Mouse (Mus musculus) heart, postnatal 0 days (tissue): Measurements from ENCODE around the gene Aurka. TPM values are rescaled to one million over a fixed set of nuclear protein-coding genes. Genes with fewer than 3 reads are reported as not detected.

Source experiments
- ATAC-seq: fragments of 200-750 bp; cut with Nextera tagmentation; 2 replicates; pipeline ENCODE4 v1.8.0; 2017; ENCODE audit warnings: low read depth, moderate number of reproducible peaks, moderate library complexity; ENCODE audit not compliant: insufficient read depth
- DNase-seq: peaks from one replicate; pipeline ENCODE4 v3.0.0-alpha.2; 2016; ENCODE audit warnings: low spot score
- H3K27ac ChIP-seq: fragments of 300-500 bp; sonication (generic); 2 replicates; pipeline ENCODE4 v1.5.1; 2014; ENCODE audit warnings: low read depth, mild to moderate bottlenecking
- H3K27me3 ChIP-seq: fragments of 300-500 bp; sonication (generic); 2 replicates; pipeline ENCODE4 v1.6.1; 2014; ENCODE audit warnings: low read length, mixed read lengths; ENCODE audit not compliant: control insufficient read depth, insufficient read depth
- H3K36me3 ChIP-seq: fragments of 300-500 bp; sonication (generic); replicated peaks from 2 replicates; pipeline ENCODE4 v1.6.1; 2014; ENCODE audit warnings: low read length, mixed read lengths; ENCODE audit not compliant: control insufficient read depth, insufficient read depth
- H3K4me1 ChIP-seq: fragments of 300-500 bp; sonication (generic); 2 replicates; pipeline ENCODE4 v1.6.1; 2014; ENCODE audit warnings: antibody characterized with exemption; ENCODE audit not compliant: control insufficient read depth, insufficient read depth
- H3K4me2 ChIP-seq: fragments of 300-500 bp; sonication (generic); 2 replicates; pipeline ENCODE4 v1.6.1; 2014; ENCODE audit warnings: low read depth, mild to moderate bottlenecking, low read length, moderate library complexity
- H3K4me3 ChIP-seq: fragments of 300-500 bp; sonication (generic); 2 replicates; pipeline ENCODE4 v1.5.1; 2014; ENCODE audit warnings: low read depth, low read length
- H3K9ac ChIP-seq: fragments of 300-500 bp; sonication (generic); replicated peaks from 2 replicates; pipeline ENCODE4 v1.6.1; 2014; ENCODE audit warnings: low read depth, low read length, mixed read lengths
- H3K9me3 ChIP-seq: fragments of 300-500 bp; sonication (generic); replicated peaks from 2 replicates; pipeline ENCODE4 v1.6.1; 2016; ENCODE audit warnings: low read length; ENCODE audit not compliant: control insufficient read depth
- CTCF ChIP-seq: IDR thresholded peaks from 2 replicates; pipeline ENCODE4 v1.5.1; 2016; ENCODE audit warnings: antibody characterized with exemption, control low read depth, low read depth
- EP300 ChIP-seq: IDR thresholded peaks from 2 replicates; pipeline ENCODE4 v1.6.1; 2016; ENCODE audit warnings: antibody characterized with exemption, low read depth
- WGBS: fragments of 180-500 bp; shearing (Covaris S2); extraction: QIAGEN DNeasy Blood & Tissue Kit; methylation state at CpG from one replicate; pipeline ENCODE4 v1.1.7; 2014; 5-methylcytosine and 5-hydroxymethylcytosine counted together
- polyA plus RNA-seq: library from polyadenylated mRNA; unstranded; fragments of >200 nt; fragmentation: Nextera tagmentation; extraction: Ambion mirVana; gene quantifications from 2 replicates; pipeline ENCODE4 v1.2.1, GENCODE M21; 2015
- total RNA-seq: library from RNA; depleted of rRNA; stranded (reverse); fragments of >200 nt; gene quantifications from 2 replicates; pipeline ENCODE4 v1.2.3, GENCODE M21; 2014; ENCODE audit warnings: low replicate concordance; rRNA removed

The Aurka gene
- total and polyA plus RNA-seq, 2 experiments from 2014 or later, result 25.5 to 36.6 TPM

- H3K36me3 ChIP-seq, result no peaks in the 10 kb centered on the region
- DNase-seq (peak; percentile 22), ATAC-seq (no peak)
- no peak overlapping the region for H3K4me3 ChIP-seq
- no peak overlapping the region for H3K27ac ChIP-seq
- no peaks in the 10 kb centered on the region for H3K9me3 ChIP-seq
- no peak overlapping the region for H3K4me2 ChIP-seq
- H3K9ac ChIP-seq, result no peak overlapping the region
- no peaks in the 10 kb centered on the region for H3K27me3 ChIP-seq
- TF ChIP-seq EP300, result no peak
- WGBS, result 19% methylated on average over 9 of the region's 9 CpGs
- H3K4me1 ChIP-seq, result no peaks in the 10 kb centered on the region
These were observed 49.5 kb downstream of the Aurka start for GRCm38 (mm10) chr2:172320878-172321277.

- no peak for DNase-seq
- WGBS, result 84% methylated on average over 9 of the region's 9 CpGs
These were observed 58.6 kb downstream of the Aurka start for GRCm38 (mm10) chr2:172311731-172312130.

GRCm38 (mm10) chr2:172306544-172306943 is 63.8 kb downstream of the Aurka start:
- Histone ChIP-seq H3K9ac (no peak overlapping the region), H3K27me3 (no peaks in the 10 kb centered on the region), H3K27ac (no peak overlapping the region), H3K36me3 (no peaks in the 10 kb centered on the region), H3K4me1 (no peaks in the 10 kb centered on the region), H3K4me3 (no peak overlapping the region), H3K4me2 (no peak overlapping the region), H3K9me3 (no peaks in the 10 kb centered on the region)
- 62% methylated on average over 4 of the region's 4 CpGs for WGBS
- DNase-seq (no peak), ATAC-seq (no peak)
- no peak for TF ChIP-seq EP300
- no peak for TF ChIP-seq CTCF

More at GRCm38 (mm10) chr2:172311731-172312130, 58.6 kb downstream of the Aurka start:
- TF ChIP-seq EP300 (no peak), CTCF (no peak)
- no peak for ATAC-seq
- Histone ChIP-seq H3K9me3 (no peaks in the 10 kb centered on the region), H3K4me3 (no peak overlapping the region), H3K27me3 (no peaks in the 10 kb centered on the region), H3K27ac (no peak overlapping the region), H3K4me2 (no peak overlapping the region), H3K9ac (no peak overlapping the region), H3K36me3 (no peaks in the 10 kb centered on the region), H3K4me1 (no peaks in the 10 kb centered on the region)

Other genes starting within 250 kb of the Aurka start
- not detected in 2 replicates for gene Mc3r, start 122.0 kb downstream of the Aurka start, total RNA-seq
- gene Mc3r, start 122.0 kb downstream of the Aurka start, polyA plus RNA-seq, result not detected in 2 replicates
- gene Fam210b, start 25.0 kb downstream of the Aurka start, total RNA-seq, result 3.3 and 6.6 TPM in 2 replicates
- gene Fam210b, start 25.0 kb downstream of the Aurka start, polyA plus RNA-seq, result 9.4 and 10.0 TPM in 2 replicates
- 24.0 and 39.0 TPM in 2 replicates for gene Cstf1, start 146 bp upstream of the Aurka start, total RNA-seq
- 18.9 and 20.3 TPM in 2 replicates for gene Cstf1, start 146 bp upstream of the Aurka start, polyA plus RNA-seq
- gene Cass4, start 23.3 kb upstream of the Aurka start, total RNA-seq, result 0.19 and 1.1 TPM in 2 replicates
- gene Cass4, start 23.3 kb upstream of the Aurka start, polyA plus RNA-seq, result 0.16 and 0.20 TPM in 2 replicates
- gene Rtf2, start 70.0 kb upstream of the Aurka start, total RNA-seq, result 34.0 and 49.7 TPM in 2 replicates
- 45.1 and 45.9 TPM in 2 replicates for gene Rtf2, start 70.0 kb upstream of the Aurka start, polyA plus RNA-seq
- not detected in 2 replicates for gene Gcnt7, start 88.1 kb upstream of the Aurka start, total RNA-seq
- 0.25 and 0.40 TPM in 2 replicates for gene Gcnt7, start 88.1 kb upstream of the Aurka start, polyA plus RNA-seq
- gene Fam209, start 102.0 kb upstream of the Aurka start, total RNA-seq, result 0.54 TPM in 1 of 2 replicates, not detected in the other
- not detected in 2 replicates for gene Fam209, start 102.0 kb upstream of the Aurka start, polyA plus RNA-seq
- not detected in 2 replicates for gene Tfap2c, start 179.1 kb upstream of the Aurka start, total RNA-seq
- gene Tfap2c, start 179.1 kb upstream of the Aurka start, polyA plus RNA-seq, result not detected in 2 replicates